Mouse (Mus musculus): ENCODE measurements at regions not wholly inside any gene's neighbourhood (a gene's known extent, or its start where the extent isn't known, plus 50 kb on each side); places are given as distances from the start of the nearest gene placed in this dataset.

GRCm38 (mm10) chr3:58138726-58139585 lies 275.6 kb upstream of the Tsc22d2 start:
- Histone ChIP-seq H3K9ac (replicated peaks; ENCODE audit: low read depth, low read length) (no peak overlapping the region), H3K9me3 (ENCODE audit: control insufficient read depth, low read depth, low read length) (no peaks in the 10 kb centered on the region)

GRCm38 (mm10) chr3:58146108-58146507 lies 268.4 kb upstream of the Tsc22d2 start:
- no peaks in the 10 kb centered on the region for H3K4me1 ChIP-seq (ENCODE audit: control insufficient read depth, insufficient read depth, low read length)
- H3K27me3 ChIP-seq (ENCODE audit: control insufficient read depth, insufficient read depth, low read length) = no peaks in the 10 kb centered on the region
- H3K4me2 ChIP-seq (replicated peaks; ENCODE audit: low read depth, low read length) = no peak overlapping the region
- H3K36me3 ChIP-seq (ENCODE audit: control insufficient read depth, insufficient read depth, low read length) = no peaks in the 10 kb centered on the region
- H3K4me3 ChIP-seq (ENCODE audit: low read depth, low read length) = no peak overlapping the region
- ATAC-seq (ENCODE audit: insufficient number of reproducible peaks, insufficient read depth, low FRiP score, low read depth) = no peak
- 37% methylated on average over 3 of the region's 3 CpGs for WGBS
- no peak overlapping the region for H3K9ac ChIP-seq (replicated peaks; ENCODE audit: low read depth, low read length)
- H3K27ac ChIP-seq (ENCODE audit: low read length) = no peak overlapping the region
- H3K9me3 ChIP-seq (ENCODE audit: control insufficient read depth, low read depth, low read length) = no peaks in the 10 kb centered on the region

More at GRCm38 (mm10) chr3:58138726-58139585, 275.6 kb upstream of the Tsc22d2 start:
- ATAC-seq (ENCODE audit: insufficient number of reproducible peaks, insufficient read depth, low FRiP score, low read depth) = no peak
- Histone ChIP-seq H3K27me3 (ENCODE audit: control insufficient read depth, insufficient read depth, low read length) (no peaks in the 10 kb centered on the region), H3K4me3 (ENCODE audit: low read depth, low read length) (no peak overlapping the region), H3K4me2 (replicated peaks; ENCODE audit: low read depth, low read length) (no peak overlapping the region), H3K27ac (ENCODE audit: low read length) (no peak overlapping the region), H3K36me3 (ENCODE audit: control insufficient read depth, insufficient read depth, low read length) (no peaks in the 10 kb centered on the region), H3K4me1 (ENCODE audit: control insufficient read depth, insufficient read depth, low read length) (no peaks in the 10 kb centered on the region)
- WGBS = 73% methylated on average over 8 of the region's 8 CpGs

DNA sequence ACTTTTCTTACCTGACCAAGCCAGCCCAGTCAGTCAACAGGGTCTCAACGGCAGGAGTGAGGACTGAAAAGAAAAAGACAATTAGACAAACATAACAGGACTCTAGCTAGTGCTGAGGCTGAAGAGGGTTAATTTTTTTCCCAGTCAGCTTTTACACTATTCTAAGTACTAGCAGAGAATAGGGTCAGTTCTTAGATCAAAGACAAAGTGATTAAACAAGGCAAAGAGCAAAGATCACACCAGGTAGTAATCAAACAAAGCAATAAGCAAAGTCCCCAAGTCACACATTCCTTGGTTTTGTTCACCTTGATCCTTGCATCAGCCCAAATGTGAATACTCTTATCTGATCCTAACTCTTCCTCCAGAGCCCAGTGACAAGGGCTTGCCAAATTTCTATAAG lies 267.8 kb upstream of the Tsc22d2 start:
- ATAC-seq (ENCODE audit: insufficient number of reproducible peaks, insufficient read depth, low FRiP score, low read depth) = no peak
- WGBS = 30% methylated on average over 1 of the region's 1 CpGs
- no peaks in the 10 kb centered on the region for H3K27me3 ChIP-seq (ENCODE audit: control insufficient read depth, insufficient read depth, low read length)

GRCm38 (mm10) chr3:58153141-58153540 lies 261.4 kb upstream of the Tsc22d2 start:
- Histone ChIP-seq H3K4me2 (replicated peaks; ENCODE audit: low read depth, low read length) (no peak overlapping the region), H3K27me3 (ENCODE audit: control insufficient read depth, insufficient read depth, low read length) (no peaks in the 10 kb centered on the region), H3K9me3 (ENCODE audit: control insufficient read depth, low read depth, low read length) (no peaks in the 10 kb centered on the region), H3K9ac (replicated peaks; ENCODE audit: low read depth, low read length) (no peak overlapping the region), H3K4me1 (ENCODE audit: control insufficient read depth, insufficient read depth, low read length) (no peaks in the 10 kb centered on the region), H3K4me3 (ENCODE audit: low read depth, low read length) (no peak overlapping the region), H3K36me3 (ENCODE audit: control insufficient read depth, insufficient read depth, low read length) (no peaks in the 10 kb centered on the region), H3K27ac (ENCODE audit: low read length) (no peak overlapping the region)
- ATAC-seq (ENCODE audit: insufficient number of reproducible peaks, insufficient read depth, low FRiP score, low read depth) = no peak
- 54% methylated on average over 3 of the region's 3 CpGs for WGBS

More for the DNA sequence above, 267.8 kb upstream of the Tsc22d2 start:
- H3K9me3 ChIP-seq (ENCODE audit: control insufficient read depth, low read depth, low read length) = no peaks in the 10 kb centered on the region
- no peaks in the 10 kb centered on the region for H3K36me3 ChIP-seq (ENCODE audit: control insufficient read depth, insufficient read depth, low read length)
- H3K9ac ChIP-seq (replicated peaks; ENCODE audit: low read depth, low read length) = no peak overlapping the region
- H3K27ac ChIP-seq (ENCODE audit: low read length) = no peak overlapping the region
- H3K4me2 ChIP-seq (replicated peaks; ENCODE audit: low read depth, low read length) = no peak overlapping the region
- no peak overlapping the region for H3K4me3 ChIP-seq (ENCODE audit: low read depth, low read length)
- H3K4me1 ChIP-seq (ENCODE audit: control insufficient read depth, insufficient read depth, low read length) = no peaks in the 10 kb centered on the region

DNA sequence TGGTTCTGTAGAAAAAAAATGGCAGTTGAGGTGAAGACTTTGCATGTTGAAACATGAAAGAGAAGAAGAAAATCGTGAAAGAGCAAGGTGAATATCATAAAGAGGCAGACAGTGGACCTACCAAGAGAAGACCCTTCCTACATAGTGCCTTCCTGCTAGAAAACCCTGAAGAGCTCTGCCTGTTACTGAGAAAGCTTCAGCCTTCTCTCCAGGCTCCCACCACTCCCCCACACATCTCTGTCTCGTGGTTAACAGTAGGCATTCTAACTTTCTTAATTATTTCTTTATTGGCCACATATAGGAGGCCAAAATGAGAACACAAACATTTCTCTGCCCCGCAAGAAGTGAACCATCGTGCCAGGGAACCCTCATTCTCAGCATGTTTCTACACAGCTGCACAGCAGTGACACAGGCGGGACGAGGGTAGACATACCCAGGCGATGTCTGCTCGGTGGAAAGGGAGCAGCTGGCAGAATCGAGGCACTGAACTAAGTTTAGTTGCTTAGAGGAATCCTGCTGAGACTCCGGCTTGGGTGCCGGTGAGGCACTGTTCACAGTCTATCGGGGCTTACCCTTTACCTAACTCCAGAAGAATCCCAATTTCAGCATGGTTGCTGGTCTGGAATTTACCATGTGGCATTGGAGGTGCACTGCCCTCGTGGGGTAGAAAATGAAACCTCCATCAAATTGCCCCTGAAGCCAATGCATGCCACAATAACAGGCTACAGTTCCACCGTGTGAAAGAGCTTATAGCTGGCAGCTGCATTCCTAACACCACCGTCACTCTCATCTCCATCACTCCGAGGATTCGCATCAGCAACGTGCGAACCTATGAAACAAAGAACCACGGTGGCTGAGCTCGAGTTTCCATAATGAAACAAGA lies 260.4 kb upstream of the Tsc22d2 start:
- H3K4me2 ChIP-seq (replicated peaks; ENCODE audit: low read depth, low read length) = no peak overlapping the region
- H3K4me3 ChIP-seq (ENCODE audit: low read depth, low read length) = no peak overlapping the region
- H3K9me3 ChIP-seq (ENCODE audit: control insufficient read depth, low read depth, low read length) = no peaks in the 10 kb centered on the region
- no peak for ATAC-seq (ENCODE audit: insufficient number of reproducible peaks, insufficient read depth, low FRiP score, low read depth)
- WGBS = 78% methylated on average over 21 of the region's 21 CpGs
- no peaks in the 10 kb centered on the region for H3K27me3 ChIP-seq (ENCODE audit: control insufficient read depth, insufficient read depth, low read length)
- no peaks in the 10 kb centered on the region for H3K4me1 ChIP-seq (ENCODE audit: control insufficient read depth, insufficient read depth, low read length)
- H3K9ac ChIP-seq (replicated peaks; ENCODE audit: low read depth, low read length) = no peak overlapping the region
- H3K36me3 ChIP-seq (ENCODE audit: control insufficient read depth, insufficient read depth, low read length) = no peaks in the 10 kb centered on the region
- no peak overlapping the region for H3K27ac ChIP-seq (ENCODE audit: low read length)

GRCm38 (mm10) chr3:58159384-58159783 lies 255.1 kb upstream of the Tsc22d2 start:
- H3K4me1 ChIP-seq (ENCODE audit: control insufficient read depth, insufficient read depth, low read length) = no peaks in the 10 kb centered on the region
- no peaks in the 10 kb centered on the region for H3K9me3 ChIP-seq (ENCODE audit: control insufficient read depth, low read depth, low read length)
- no peaks in the 10 kb centered on the region for H3K27me3 ChIP-seq (ENCODE audit: control insufficient read depth, insufficient read depth, low read length)
- WGBS = 70% methylated on average over 3 of the region's 3 CpGs
- no peak overlapping the region for H3K27ac ChIP-seq (ENCODE audit: low read length)
- H3K36me3 ChIP-seq (ENCODE audit: control insufficient read depth, insufficient read depth, low read length) = no peaks in the 10 kb centered on the region
- no peak overlapping the region for H3K9ac ChIP-seq (replicated peaks; ENCODE audit: low read depth, low read length)
- no peak overlapping the region for H3K4me2 ChIP-seq (replicated peaks; ENCODE audit: low read depth, low read length)
- ATAC-seq (ENCODE audit: insufficient number of reproducible peaks, insufficient read depth, low FRiP score, low read depth) = no peak
- no peak overlapping the region for H3K4me3 ChIP-seq (ENCODE audit: low read depth, low read length)

DNA sequence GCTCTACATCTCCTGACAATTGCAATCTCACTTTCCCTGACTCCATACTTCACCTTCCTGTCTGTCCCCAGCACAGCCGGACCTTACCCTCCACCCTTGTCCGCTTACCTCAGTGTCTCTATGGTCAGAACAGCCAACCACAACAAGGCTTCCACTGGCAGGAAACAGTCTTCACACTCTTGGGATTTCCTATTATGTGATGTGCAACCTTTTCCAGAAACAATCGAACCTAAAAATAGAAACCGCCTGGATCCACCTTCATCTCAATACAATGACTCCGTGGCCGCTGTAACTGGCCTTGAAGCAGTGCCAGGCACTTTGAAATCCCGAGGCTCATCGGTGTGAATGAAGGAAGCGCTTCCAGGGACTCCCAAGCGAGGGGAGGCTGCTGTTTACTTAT lies 252.3 kb upstream of the Tsc22d2 start:
- WGBS = 37% methylated on average over 10 of the region's 10 CpGs
- no peaks in the 10 kb centered on the region for H3K27me3 ChIP-seq (ENCODE audit: control insufficient read depth, insufficient read depth, low read length)
- no peak overlapping the region for H3K27ac ChIP-seq (ENCODE audit: low read length)
- no peaks in the 10 kb centered on the region for H3K4me1 ChIP-seq (ENCODE audit: control insufficient read depth, insufficient read depth, low read length)
- no peak overlapping the region for H3K4me2 ChIP-seq (replicated peaks; ENCODE audit: low read depth, low read length)
- H3K9me3 ChIP-seq (ENCODE audit: control insufficient read depth, low read depth, low read length) = no peaks in the 10 kb centered on the region
- no peak for ATAC-seq (ENCODE audit: insufficient number of reproducible peaks, insufficient read depth, low FRiP score, low read depth)
- no peak overlapping the region for H3K4me3 ChIP-seq (ENCODE audit: low read depth, low read length)
- no peak overlapping the region for H3K9ac ChIP-seq (replicated peaks; ENCODE audit: low read depth, low read length)
- H3K36me3 ChIP-seq (ENCODE audit: control insufficient read depth, insufficient read depth, low read length) = no peaks in the 10 kb centered on the region

GRCm38 (mm10) chr3:58163806-58164205 lies 250.7 kb upstream of the Tsc22d2 start:
- Histone ChIP-seq H3K9me3 (ENCODE audit: control insufficient read depth, low read depth, low read length) (no peaks in the 10 kb centered on the region), H3K27ac (ENCODE audit: low read length) (no peak overlapping the region), H3K4me2 (replicated peaks; ENCODE audit: low read depth, low read length) (no peak overlapping the region), H3K9ac (replicated peaks; ENCODE audit: low read depth, low read length) (no peak overlapping the region), H3K4me1 (ENCODE audit: control insufficient read depth, insufficient read depth, low read length) (no peaks in the 10 kb centered on the region), H3K27me3 (ENCODE audit: control insufficient read depth, insufficient read depth, low read length) (no peaks in the 10 kb centered on the region), H3K36me3 (ENCODE audit: control insufficient read depth, insufficient read depth, low read length) (no peaks in the 10 kb centered on the region), H3K4me3 (ENCODE audit: low read depth, low read length) (no peak overlapping the region)
- ATAC-seq (ENCODE audit: insufficient number of reproducible peaks, insufficient read depth, low FRiP score, low read depth) = peak; percentile 51; the same call in 1 of the 2 replicates
- 7% methylated on average over 10 of the region's 10 CpGs for WGBS
